9 mouse cellular contexts compared by ENCODE assay signal in the genomic region with DNA sequence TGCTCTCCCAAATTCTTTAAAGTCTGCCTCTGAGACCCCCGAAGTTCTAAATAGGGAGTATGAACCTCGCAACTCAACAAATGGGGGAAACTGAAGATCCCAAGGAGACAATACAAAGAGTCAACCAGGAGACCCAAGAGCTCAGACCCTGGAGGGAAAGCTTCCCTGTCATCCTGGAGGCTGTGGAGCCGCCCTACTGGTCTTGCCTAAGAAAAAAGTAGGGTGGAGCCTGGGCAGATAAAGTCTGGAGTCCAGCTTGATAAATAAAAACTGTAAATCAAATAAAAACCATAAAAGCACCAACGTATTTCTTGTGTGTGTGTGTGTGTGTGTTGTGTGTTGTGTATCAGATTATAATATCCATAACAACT. TPM values are rescaled to one million over a fixed set of nuclear protein-coding genes. Genes with fewer than 3 reads are reported as not detected.
DNase-seq lines count a peak whose midpoint lies in the region; ATAC-seq lines count a peak whose summit lies in the region.
"Had no signal": no experiment of that assay in that cellular context is flagged by ENCODE, and none has a peak within 500 bp of the region (broad histone marks: within the 10 kb centered on the region; RNA-seq: fewer than 3 reads in every experiment).

No protein-coding gene starts in this region.

- peaks cover 4% of the 10 kb centered on the region; the same call in 1 of the 2 replicates for H3K4me1 ChIP-seq in forebrain, embryonic 14.5 days (ENCODE audit: control insufficient read depth, insufficient read depth, low read length)
- peaks cover 48% of the 10 kb centered on the region for H3K4me1 ChIP-seq in liver, embryonic 13.5 days (replicated peaks)

- ATAC-seq in forebrain, embryonic 14.5 days, result no peak
- ATAC-seq in liver, embryonic 13.5 days (ENCODE audit: low read depth), result no peak

- 83% methylated on average over 4 of the region's 4 CpGs for WGBS in forebrain, embryonic 14.5 days
- WGBS in liver, embryonic 13.5 days (ENCODE audit: insufficient replicate concordance), result 46% methylated on average over 4 of the region's 4 CpGs

- no peaks in the 10 kb centered on the region for H3K36me3 ChIP-seq in forebrain, embryonic 14.5 days (ENCODE audit: control insufficient read depth, insufficient read depth, low read length)
- 0 out of 2 replicates have a peak, but pooled peaks cover 2% of the 10 kb centered on the region for H3K36me3 ChIP-seq in liver, embryonic 13.5 days

- H3K27ac ChIP-seq in forebrain, embryonic 14.5 days (ENCODE audit: low read depth, low read length), result no peak overlapping the region
- H3K27ac ChIP-seq in liver, embryonic 13.5 days, result no peak overlapping the region

- DNase-seq in embryo, embryonic 10.5 days (ENCODE audit: low spot score), result peak; percentile 16
- DNase-seq in embryo, embryonic 9.5 days (ENCODE audit: extremely low spot score), result no peak
- DNase-seq in 3T3-L1 (ENCODE audit: low read depth, low spot score), result peak; percentile 33
- DNase-seq in forebrain, embryonic 14.5 days (ENCODE audit: low spot score), result no peak
- DNase-seq in liver, embryonic 13.5 days, result no peak
- no peak for DNase-seq in retina, embryonic 14.5 days (ENCODE audit: low spot score)
- DNase-seq in spleen, postnatal 4 days (ENCODE audit: low spot score in 2 of 2), result no peak
- no peak for DNase-seq in left cerebral cortex, postnatal 4 days

- H3K4me2 ChIP-seq in forebrain, embryonic 14.5 days (ENCODE audit: low read length), result peak overlapping the region; percentile 64
- H3K4me2 ChIP-seq in liver, embryonic 13.5 days, result peak overlapping the region; percentile 71

- peaks cover 3% of the 10 kb centered on the region; the same call in 1 of the 2 replicates for H3K9me3 ChIP-seq in forebrain, embryonic 14.5 days (replicated peaks; ENCODE audit: control insufficient read depth, low read length)
- H3K9me3 ChIP-seq in liver, embryonic 13.5 days (replicated peaks), result peaks cover 8% of the 10 kb centered on the region; the same call in 1 of the 2 replicates

- intact Hi-C loops in left cerebral cortex, postnatal 4 days (cut with DNase I), result loop anchor here (5.0 to 10.0 kb wide), 2 partner anchors 247 to 375 kb away; partner anchors contain the start of gene Slc35e4

- peak overlapping the region; percentile 46 for H3K9ac ChIP-seq in forebrain, embryonic 14.5 days (ENCODE audit: low read length)
- H3K9ac ChIP-seq in liver, embryonic 13.5 days, result peak overlapping the region; percentile 43; the same call in 1 of the 2 replicates

- no peaks in the 10 kb centered on the region for H3K27me3 ChIP-seq in forebrain, embryonic 14.5 days (replicated peaks; ENCODE audit: control insufficient read depth, insufficient read depth, low read length)
- no peaks in the 10 kb centered on the region for H3K27me3 ChIP-seq in liver, embryonic 13.5 days

- H3K4me3 ChIP-seq in forebrain, embryonic 14.5 days (ENCODE audit: low read depth, low read length), result peak overlapping the region; percentile 40; the same call in 1 of the 2 replicates
- H3K4me3 ChIP-seq in liver, embryonic 13.5 days (replicated peaks), result peak overlapping the region; percentile 61

RNA-seq across cellular contexts. Expression of gene Smtn, which starts 0.6 kb away (rescaled TPM):
- polyA plus RNA-seq in forebrain, embryonic 14.5 days (2014; fragmentation: Nextera tagmentation; extraction: Ambion mirVana), result 11.6 and 16.4 TPM in 2 replicates
- polyA plus RNA-seq in liver, embryonic 13.5 days (2015; fragmentation: Nextera tagmentation; extraction: Ambion mirVana), result 10.5 and 12.0 TPM in 2 replicates
- total RNA-seq in left cerebral cortex, postnatal 4 days (2021), result 10 to 100 TPM; 15.0 to 17.6 TPM

RNA-seq across cellular contexts. Expression of gene Selenom, which starts 25.3 kb away (rescaled TPM):
- 42.0 and 49.1 TPM in 2 replicates for polyA plus RNA-seq in forebrain, embryonic 14.5 days (2014; fragmentation: Nextera tagmentation; extraction: Ambion mirVana)
- polyA plus RNA-seq in liver, embryonic 13.5 days (2015; fragmentation: Nextera tagmentation; extraction: Ambion mirVana), result 12.2 and 12.5 TPM in 2 replicates
- 100 to 1,000 TPM; 163 to 165 TPM for total RNA-seq in left cerebral cortex, postnatal 4 days (2021)

RNA-seq across cellular contexts. Expression of gene Inpp5j, which starts 35.2 kb away (rescaled TPM):
- polyA plus RNA-seq in forebrain, embryonic 14.5 days (2014; fragmentation: Nextera tagmentation; extraction: Ambion mirVana), result 1.4 and 2.1 TPM in 2 replicates
- 0.15 and 0.18 TPM in 2 replicates for polyA plus RNA-seq in liver, embryonic 13.5 days (2015; fragmentation: Nextera tagmentation; extraction: Ambion mirVana)
- 10 to 100 TPM; 15.5 to 20.3 TPM for total RNA-seq in left cerebral cortex, postnatal 4 days (2021)
- total RNA-seq: hematopoietic stem cell, adult 5-6 weeks had no signal

RNA-seq across cellular contexts. Expression of gene Pla2g3, which starts 51.7 kb away (rescaled TPM):
- polyA plus RNA-seq in forebrain, embryonic 14.5 days (2014; fragmentation: Nextera tagmentation; extraction: Ambion mirVana), result 0.44 and 0.59 TPM in 2 replicates
- 0.05 TPM in 2 replicates for polyA plus RNA-seq in liver, embryonic 13.5 days (2015; fragmentation: Nextera tagmentation; extraction: Ambion mirVana)
- 10 to 100 TPM; 14.6 to 15.4 TPM for total RNA-seq in left cerebral cortex, postnatal 4 days (2021)
- total RNA-seq: hematopoietic stem cell, adult 5-6 weeks had no signal

Comparison
In these comparisons a context has a peak if more than half of its experiments do, and no peak if none do; other contexts are left out.
1. DNase-seq: peak in embryo, embryonic 10.5 days (single experiment) and 3T3-L1 (single experiment); none in embryo, embryonic 9.5 days (single experiment), forebrain, embryonic 14.5 days (single experiment), liver, embryonic 13.5 days (single experiment), retina, embryonic 14.5 days (single experiment), spleen, postnatal 4 days (0 of 2) and left cerebral cortex, postnatal 4 days (single experiment).